Mouse (Mus musculus) hindbrain, embryonic 15.5 days (tissue): ENCODE measurements around the gene Fam83b. TPM values are rescaled to one million over a fixed set of nuclear protein-coding genes. Genes with fewer than 3 reads are reported as not detected.

Experiments used
- ATAC-seq: fragments of 200-750 bp; cut with Nextera tagmentation; 2 replicates; pipeline ENCODE4 v1.8.0; 2017; ENCODE audit warnings: low read depth, moderate number of reproducible peaks, moderate TSS enrichment; ENCODE audit not compliant: low FRiP score
- H3K27ac ChIP-seq: fragments of 300-500 bp; sonication (generic); replicated peaks from 2 replicates; pipeline ENCODE4 v1.5.1; 2015; ENCODE audit warnings: mild to moderate bottlenecking, inconsistent platforms
- H3K27me3 ChIP-seq: fragments of 300-500 bp; sonication (generic); 2 replicates; pipeline ENCODE4 v1.6.1; 2015; ENCODE audit warnings: control low read depth, inconsistent platforms
- H3K36me3 ChIP-seq: fragments of 300-500 bp; sonication (generic); 2 replicates; pipeline ENCODE4 v1.6.1; 2015; ENCODE audit warnings: control low read depth, inconsistent platforms
- H3K4me1 ChIP-seq: fragments of 300-500 bp; sonication (generic); replicated peaks from 2 replicates; pipeline ENCODE4 v1.6.1; 2015; ENCODE audit warnings: control low read depth, inconsistent platforms
- H3K4me2 ChIP-seq: fragments of 300-500 bp; sonication (generic); 2 replicates; pipeline ENCODE4 v1.6.1; 2015; ENCODE audit warnings: moderate library complexity, mild to moderate bottlenecking, inconsistent platforms
- H3K4me3 ChIP-seq: fragments of 300-500 bp; sonication (generic); 2 replicates; pipeline ENCODE4 v1.5.1; 2015; ENCODE audit warnings: mild to moderate bottlenecking, inconsistent platforms
- H3K9ac ChIP-seq: fragments of 300-500 bp; sonication (generic); 2 replicates; pipeline ENCODE4 v1.6.1; 2015; ENCODE audit warnings: inconsistent platforms
- H3K9me3 ChIP-seq: fragments of 300-500 bp; sonication (generic); 2 replicates; pipeline ENCODE4 v1.6.1; 2016; ENCODE audit warnings: control low read depth, inconsistent platforms
- WGBS: fragments of 180-500 bp; shearing (Covaris S2); methylation state at CpG from one replicate; pipeline ENCODE4 v1.1.7; 2015; 5-methylcytosine and 5-hydroxymethylcytosine counted together
- polyA plus RNA-seq: library from polyadenylated mRNA; unstranded; fragments of >200 nt; fragmentation: Nextera tagmentation; extraction: Ambion mirVana; gene quantifications from 2 replicates; pipeline ENCODE4 v1.2.1, GENCODE M21; 2015

Gene Fam83b
- polyA plus RNA-seq, 1 experiment from 2014 or later: 0.08 TPM

GRCm38 (mm10) chr9:76518665-76519064 is 48.3 kb downstream of the Fam83b start:
- ATAC-seq: no peak
- Histone ChIP-seq H3K27ac (no peak overlapping the region), H3K27me3 (no peaks in the 10 kb centered on the region), H3K4me2 (no peak overlapping the region), H3K4me1 (no peaks in the 10 kb centered on the region), H3K4me3 (no peak overlapping the region), H3K9ac (no peak overlapping the region), H3K36me3 (no peaks in the 10 kb centered on the region), H3K9me3 (no peaks in the 10 kb centered on the region)
- WGBS: 67% methylated on average over 1 of the region's 1 CpGs

GRCm38 (mm10) chr9:76505650-76506049 is 61.3 kb downstream of the Fam83b start:
- no peak overlapping the region for H3K9ac ChIP-seq
- no peaks in the 10 kb centered on the region for H3K4me1 ChIP-seq
- no peak overlapping the region for H3K4me3 ChIP-seq
- H3K4me2 ChIP-seq: no peak overlapping the region
- no peaks in the 10 kb centered on the region for H3K27me3 ChIP-seq
- no peaks in the 10 kb centered on the region for H3K9me3 ChIP-seq
- no peak overlapping the region for H3K27ac ChIP-seq
- ATAC-seq: no peak
- no peaks in the 10 kb centered on the region for H3K36me3 ChIP-seq

GRCm38 (mm10) chr9:76489737-76490136 is 77.2 kb downstream of the Fam83b start:
- H3K4me3 ChIP-seq: no peak overlapping the region
- no peaks in the 10 kb centered on the region for H3K36me3 ChIP-seq
- H3K27me3 ChIP-seq: no peaks in the 10 kb centered on the region
- no peak overlapping the region for H3K9ac ChIP-seq
- no peak overlapping the region for H3K27ac ChIP-seq
- ATAC-seq: no peak
- H3K9me3 ChIP-seq: no peaks in the 10 kb centered on the region
- H3K4me2 ChIP-seq: no peak overlapping the region
- no peaks in the 10 kb centered on the region for H3K4me1 ChIP-seq
- 93% methylated on average over 3 of the region's 3 CpGs for WGBS

- ATAC-seq: no peak
- H3K4me1 ChIP-seq: no peaks in the 10 kb centered on the region
- no peak overlapping the region for H3K27ac ChIP-seq
- no peaks in the 10 kb centered on the region for H3K9me3 ChIP-seq
- no peak overlapping the region for H3K4me3 ChIP-seq
- H3K27me3 ChIP-seq: no peaks in the 10 kb centered on the region
- no peak overlapping the region for H3K9ac ChIP-seq
- 94% methylated on average over 3 of the region's 3 CpGs for WGBS
- H3K4me2 ChIP-seq: no peak overlapping the region
- H3K36me3 ChIP-seq: no peaks in the 10 kb centered on the region
These were observed 86.8 kb downstream of the Fam83b start for GRCm38 (mm10) chr9:76480088-76480487.

GRCm38 (mm10) chr9:76469500-76469899 is 97.4 kb downstream of the Fam83b start:
- no peaks in the 10 kb centered on the region for H3K9me3 ChIP-seq
- ATAC-seq: no peak
- no peaks in the 10 kb centered on the region for H3K27me3 ChIP-seq

GRCm38 (mm10) chr9:76461547-76461946 is 105.4 kb downstream of the Fam83b start:
- Histone ChIP-seq H3K4me1 (no peaks in the 10 kb centered on the region), H3K9me3 (no peaks in the 10 kb centered on the region), H3K36me3 (no peaks in the 10 kb centered on the region), H3K27me3 (no peaks in the 10 kb centered on the region), H3K27ac (no peak overlapping the region), H3K9ac (no peak overlapping the region), H3K4me2 (no peak overlapping the region), H3K4me3 (no peak overlapping the region)
- no peak for ATAC-seq

More at GRCm38 (mm10) chr9:76469500-76469899, 97.4 kb downstream of the Fam83b start:
- 79% methylated on average over 4 of the region's 4 CpGs for WGBS
- Histone ChIP-seq H3K27ac (no peak overlapping the region), H3K4me1 (no peaks in the 10 kb centered on the region), H3K4me3 (no peak overlapping the region), H3K4me2 (no peak overlapping the region), H3K9ac (no peak overlapping the region), H3K36me3 (no peaks in the 10 kb centered on the region)

- no peaks in the 10 kb centered on the region for H3K9me3 ChIP-seq
- H3K36me3 ChIP-seq: no peaks in the 10 kb centered on the region
- no peaks in the 10 kb centered on the region for H3K4me1 ChIP-seq
- ATAC-seq: no peak
- no peak overlapping the region for H3K4me3 ChIP-seq
- H3K4me2 ChIP-seq: no peak overlapping the region
- 90% methylated on average over 3 of the region's 3 CpGs for WGBS
- H3K27ac ChIP-seq: no peak overlapping the region
- H3K9ac ChIP-seq: no peak overlapping the region
- no peaks in the 10 kb centered on the region for H3K27me3 ChIP-seq
These were observed 111.2 kb downstream of the Fam83b start for GRCm38 (mm10) chr9:76455703-76456102.

Other genes with a start within 250 kb of the Fam83b start
- 9.6 and 10.0 TPM in 2 replicates for gene Hcrtr2, start 243.3 kb downstream of the Fam83b start, polyA plus RNA-seq